13 mouse cellular contexts compared by ENCODE assay signal in the genomic region with DNA sequence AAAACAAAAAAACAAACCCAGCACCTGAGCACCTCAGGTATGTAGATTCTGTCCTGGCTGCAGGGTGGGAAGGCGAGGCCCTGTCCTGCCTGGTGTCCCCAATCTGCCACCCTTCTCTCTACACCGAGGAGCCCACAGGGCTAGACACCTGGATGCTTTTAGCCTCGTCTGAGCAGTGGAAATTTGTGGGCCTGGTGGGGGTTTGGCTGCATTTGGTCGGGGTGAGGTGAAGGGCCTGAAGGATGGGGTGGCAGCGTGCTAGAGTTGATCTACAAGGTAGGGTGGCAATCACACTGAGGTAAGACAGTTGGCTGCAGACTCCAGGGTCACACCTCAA.
DNase-seq lines count a peak whose midpoint lies in the region; ATAC-seq and TF ChIP-seq lines count a peak whose summit lies in the region.
"Had no signal": no experiment of that assay in that cellular context is flagged by ENCODE, and none has a peak within 500 bp of the region (broad histone marks: within the 10 kb centered on the region; RNA-seq: fewer than 3 reads in every experiment).

No protein-coding gene starts in this region.

- H3K36me3 ChIP-seq in forebrain, embryonic 10.5 days (replicated peaks) = peaks cover 5% of the 10 kb centered on the region
- H3K36me3 ChIP-seq in forebrain, embryonic 13.5 days (ENCODE audit: poor library complexity, severe bottlenecking) = no peaks in the 10 kb centered on the region
- peaks cover 45% of the 10 kb centered on the region for H3K36me3 ChIP-seq in megakaryocyte, embryonic 14.5 days (replicated peaks; ENCODE audit: low read length)
- no peaks in the 10 kb centered on the region for H3K36me3 ChIP-seq in embryonic facial prominence, embryonic 15.5 days
- H3K36me3 ChIP-seq in liver, postnatal 0 days (replicated peaks; ENCODE audit: insufficient read depth, low read length) = no peaks in the 10 kb centered on the region; the same call in 1 of the 2 replicates
- H3K36me3 ChIP-seq: hindbrain, embryonic 13.5 days had no signal

- TF ChIP-seq CTCF in liver, postnatal 0 days (IDR thresholded peaks at IDR 0.05; ENCODE audit: low read depth) = no peak

- H3K27me3 ChIP-seq in forebrain, embryonic 10.5 days (ENCODE audit: poor library complexity, severe bottlenecking) = no peaks in the 10 kb centered on the region
- H3K27me3 ChIP-seq in forebrain, embryonic 13.5 days = no peaks in the 10 kb centered on the region
- no peaks in the 10 kb centered on the region for H3K27me3 ChIP-seq in megakaryocyte, embryonic 14.5 days (replicated peaks)
- no peaks in the 10 kb centered on the region for H3K27me3 ChIP-seq in embryonic facial prominence, embryonic 15.5 days
- H3K27me3 ChIP-seq in liver, postnatal 0 days (ENCODE audit: insufficient read depth, low read length) = no peaks in the 10 kb centered on the region
- H3K27me3 ChIP-seq: hindbrain, embryonic 13.5 days had no signal

- DNase-seq in forebrain, embryonic 10.5 days (ENCODE audit: extremely low spot score, low spot score) = no peak
- no peak for DNase-seq in liver, postnatal 0 days
- DNase-seq in gastrocnemius, adult 8-10 months (ENCODE audit: low spot score in 2 of 2) = no peak
- DNase-seq: adrenal gland, adult 8-10 months; cerebellum, adult 11 months had no signal

- peaks cover 84% of the 10 kb centered on the region for H3K4me1 ChIP-seq in forebrain, embryonic 10.5 days
- H3K4me1 ChIP-seq in forebrain, embryonic 13.5 days = peaks cover 50% of the 10 kb centered on the region
- H3K4me1 ChIP-seq in megakaryocyte, embryonic 14.5 days = peaks cover 100% of the 10 kb centered on the region
- peaks cover 89% of the 10 kb centered on the region for H3K4me1 ChIP-seq in embryonic facial prominence, embryonic 15.5 days
- peaks cover 75% of the 10 kb centered on the region for H3K4me1 ChIP-seq in liver, postnatal 0 days (ENCODE audit: insufficient read depth)

- no peak overlapping the region for H3K4me2 ChIP-seq in forebrain, embryonic 13.5 days
- H3K4me2 ChIP-seq in embryonic facial prominence, embryonic 15.5 days (replicated peaks) = no peak overlapping the region
- peak overlapping the region; percentile 6; the same call in 1 of the 2 replicates for H3K4me2 ChIP-seq in liver, postnatal 0 days (ENCODE audit: low read depth, low read length)
- H3K4me2 ChIP-seq: hindbrain, embryonic 13.5 days had no signal

- WGBS in forebrain, embryonic 10.5 days = 70% methylated on average over 5 of the region's 5 CpGs
- 74% methylated on average over 5 of the region's 5 CpGs for WGBS in forebrain, embryonic 13.5 days
- 57% methylated on average over 5 of the region's 5 CpGs for WGBS in embryonic facial prominence, embryonic 15.5 days
- 54% methylated on average over 5 of the region's 5 CpGs for WGBS in liver, postnatal 0 days (ENCODE audit: insufficient replicate concordance)

- no peaks in the 10 kb centered on the region for H3K9me3 ChIP-seq in forebrain, embryonic 10.5 days
- H3K9me3 ChIP-seq in forebrain, embryonic 13.5 days (replicated peaks) = no peaks in the 10 kb centered on the region
- no peaks in the 10 kb centered on the region for H3K9me3 ChIP-seq in megakaryocyte, embryonic 14.5 days
- H3K9me3 ChIP-seq in embryonic facial prominence, embryonic 15.5 days (replicated peaks) = no peaks in the 10 kb centered on the region
- no peaks in the 10 kb centered on the region for H3K9me3 ChIP-seq in liver, postnatal 0 days (ENCODE audit: low read length)
- H3K9me3 ChIP-seq: hindbrain, embryonic 13.5 days had no signal

- H3K4me3 ChIP-seq in forebrain, embryonic 10.5 days = 0 out of 2 replicates have a peak overlapping the region, but pooled peaks have one; percentile 14
- no peak overlapping the region for H3K4me3 ChIP-seq in forebrain, embryonic 13.5 days
- H3K4me3 ChIP-seq in megakaryocyte, embryonic 14.5 days (replicated peaks) = peak overlapping the region; percentile 91
- H3K4me3 ChIP-seq in embryonic facial prominence, embryonic 15.5 days (replicated peaks) = no peak overlapping the region
- no peak overlapping the region for H3K4me3 ChIP-seq in liver, postnatal 0 days (ENCODE audit: low read depth, low read length)
- H3K4me3 ChIP-seq: hindbrain, embryonic 13.5 days; left cerebral cortex, adult 2 months had no signal

- H3K27ac ChIP-seq in forebrain, embryonic 10.5 days = peak overlapping the region; percentile 72
- no peak overlapping the region for H3K27ac ChIP-seq in forebrain, embryonic 13.5 days
- H3K27ac ChIP-seq in embryonic facial prominence, embryonic 15.5 days (replicated peaks) = peak overlapping the region; percentile 28; the same call in 1 of the 2 replicates
- H3K27ac ChIP-seq in liver, postnatal 0 days (ENCODE audit: low read depth) = peak overlapping the region; percentile 58
- H3K27ac ChIP-seq: kidney, postnatal 0 days; left cerebral cortex, adult 2 months had no signal

- ATAC-seq in forebrain, embryonic 13.5 days = no peak
- no peak for ATAC-seq in megakaryocyte, adult 5-6 weeks (ENCODE audit: poor library complexity, severe bottlenecking)
- no peak for ATAC-seq in embryonic facial prominence, embryonic 15.5 days (ENCODE audit: insufficient number of reproducible peaks, low FRiP score, low TSS enrichment, low read depth)
- no peak for ATAC-seq in liver, postnatal 0 days
- ATAC-seq in erythroblast, adult 5-6 weeks (replicated peaks; ENCODE audit: low FRiP score, poor library complexity, severe bottlenecking) = no peak

- no peak for TF ChIP-seq EP300 in liver, postnatal 0 days (IDR thresholded peaks at IDR 0.05; ENCODE audit: low read depth)

- no peak overlapping the region for H3K9ac ChIP-seq in forebrain, embryonic 13.5 days
- H3K9ac ChIP-seq in embryonic facial prominence, embryonic 15.5 days = no peak overlapping the region
- no peak overlapping the region for H3K9ac ChIP-seq in liver, postnatal 0 days (replicated peaks)
- H3K9ac ChIP-seq: hindbrain, embryonic 13.5 days had no signal

Comparison
In these comparisons a context has a peak if more than half of its experiments do, and no peak if none do; other contexts are left out.
1. H3K4me3 ChIP-seq: peak in forebrain, embryonic 10.5 days (single experiment) and megakaryocyte, embryonic 14.5 days (single experiment); none in forebrain, embryonic 13.5 days (single experiment), embryonic facial prominence, embryonic 15.5 days (single experiment) and liver, postnatal 0 days (single experiment).